Mouse (Mus musculus): Measurements from ENCODE around the gene Defb43. TPM values are rescaled to one million over a fixed set of nuclear protein-coding genes. Genes with fewer than 3 reads are reported as not detected.

The Defb43 gene
- polyA plus RNA-seq, 1 experiment, result not detected

GRCm38 (mm10) chr14:62997777-62998176 is 13.8 kb upstream of the Defb43 start, which contains the start of gene Defb47:
Gene Defb47 (plus strand): TSS chr14:62998077.
- Histone ChIP-seq H3K9me3 (ENCODE audit: control insufficient read depth, low read length) (no peaks in the 10 kb centered on the region), H3K4me1 (ENCODE audit: control insufficient read depth) (no peaks in the 10 kb centered on the region), H3K4me3 (replicated peaks) (no peak within 1 kb of the TSS), H3K27me3 (ENCODE audit: control insufficient read depth) (no peaks in the 10 kb centered on the region), H3K36me3 (ENCODE audit: control insufficient read depth) (no peaks in the 10 kb centered on the region)
- TF ChIP-seq TAL1 (IDR thresholded peaks at IDR 0.05; ENCODE audit: low read length) (no peak), GATA1 (IDR thresholded peaks at IDR 0.05; ENCODE audit: low read length) (no peak)

- Histone ChIP-seq H3K4me3 (replicated peaks) (no peak overlapping the region), H3K9me3 (ENCODE audit: control insufficient read depth, low read length) (no peaks in the 10 kb centered on the region), H3K4me1 (ENCODE audit: control insufficient read depth) (no peaks in the 10 kb centered on the region), H3K27me3 (ENCODE audit: control insufficient read depth) (no peaks in the 10 kb centered on the region), H3K36me3 (ENCODE audit: control insufficient read depth) (no peaks in the 10 kb centered on the region)
- TF ChIP-seq TAL1 (IDR thresholded peaks at IDR 0.05; ENCODE audit: low read length) (no peak), GATA1 (IDR thresholded peaks at IDR 0.05; ENCODE audit: low read length) (no peak)
Measured at GRCm38 (mm10) chr14:62998977-62999376, 12.6 kb upstream of the Defb43 start.

GRCm38 (mm10) chr14:63002588-63002987 is 9.0 kb upstream of the Defb43 start:
- H3K27me3 ChIP-seq (ENCODE audit: control insufficient read depth), result no peaks in the 10 kb centered on the region
- H3K9me3 ChIP-seq (ENCODE audit: control insufficient read depth, low read length), result no peaks in the 10 kb centered on the region
- no peaks in the 10 kb centered on the region for H3K36me3 ChIP-seq (ENCODE audit: control insufficient read depth)
- no peaks in the 10 kb centered on the region for H3K4me1 ChIP-seq (ENCODE audit: control insufficient read depth)
- TF ChIP-seq GATA1 (IDR thresholded peaks at IDR 0.05; ENCODE audit: low read length), result no peak
- no peak for TF ChIP-seq TAL1 (IDR thresholded peaks at IDR 0.05; ENCODE audit: low read length)
- no peak overlapping the region for H3K4me3 ChIP-seq (replicated peaks)

- H3K4me3 ChIP-seq (replicated peaks), result no peak overlapping the region
- H3K36me3 ChIP-seq (ENCODE audit: control insufficient read depth), result no peaks in the 10 kb centered on the region
- peaks cover 3% of the 10 kb centered on the region for H3K9me3 ChIP-seq (ENCODE audit: control insufficient read depth, low read length)
- H3K4me1 ChIP-seq (ENCODE audit: control insufficient read depth), result no peaks in the 10 kb centered on the region
- no peaks in the 10 kb centered on the region for H3K27me3 ChIP-seq (ENCODE audit: control insufficient read depth)
- TF ChIP-seq GATA1 (IDR thresholded peaks at IDR 0.05; ENCODE audit: low read length), result no peak
- TF ChIP-seq TAL1 (IDR thresholded peaks at IDR 0.05; ENCODE audit: low read length), result no peak
Measured at GRCm38 (mm10) chr14:63013082-63013481, 1.5 kb downstream of the Defb43 start.

GRCm38 (mm10) chr14:63014667-63015066 is 3.1 kb downstream of the Defb43 start:
- no peak overlapping the region for H3K4me3 ChIP-seq (replicated peaks)
- H3K9me3 ChIP-seq (ENCODE audit: control insufficient read depth, low read length), result peaks cover 3% of the 10 kb centered on the region
- no peaks in the 10 kb centered on the region for H3K27me3 ChIP-seq (ENCODE audit: control insufficient read depth)
- TF ChIP-seq TAL1 (IDR thresholded peaks at IDR 0.05; ENCODE audit: low read length) (no peak), GATA1 (IDR thresholded peaks at IDR 0.05; ENCODE audit: low read length) (no peak)
- no peaks in the 10 kb centered on the region for H3K36me3 ChIP-seq (ENCODE audit: control insufficient read depth)
- no peaks in the 10 kb centered on the region for H3K4me1 ChIP-seq (ENCODE audit: control insufficient read depth)

- no peaks in the 10 kb centered on the region for H3K9me3 ChIP-seq (ENCODE audit: control insufficient read depth, low read length)
- TF ChIP-seq GATA1 (IDR thresholded peaks at IDR 0.05; ENCODE audit: low read length), result no peak
- TF ChIP-seq TAL1 (IDR thresholded peaks at IDR 0.05; ENCODE audit: low read length), result no peak
- no peak overlapping the region for H3K4me3 ChIP-seq (replicated peaks)
- no peaks in the 10 kb centered on the region for H3K36me3 ChIP-seq (ENCODE audit: control insufficient read depth)
- H3K4me1 ChIP-seq (ENCODE audit: control insufficient read depth), result no peaks in the 10 kb centered on the region
- no peaks in the 10 kb centered on the region for H3K27me3 ChIP-seq (ENCODE audit: control insufficient read depth)
Measured at GRCm38 (mm10) chr14:63020524-63021156, 9.1 kb downstream of the Defb43 start.

- Histone ChIP-seq H3K36me3 (ENCODE audit: control insufficient read depth) (no peaks in the 10 kb centered on the region), H3K4me3 (replicated peaks) (no peak within 1 kb of the TSS), H3K9me3 (ENCODE audit: control insufficient read depth, low read length) (no peaks in the 10 kb centered on the region), H3K27me3 (ENCODE audit: control insufficient read depth) (peaks cover under 1% of the 10 kb centered on the region), H3K4me1 (ENCODE audit: control insufficient read depth) (peaks cover 3% of the 10 kb centered on the region; the same call in 1 of the 2 replicates)
- TF ChIP-seq TAL1 (IDR thresholded peaks at IDR 0.05; ENCODE audit: low read length) (no peak), GATA1 (IDR thresholded peaks at IDR 0.05; ENCODE audit: low read length) (no peak)
Measured at GRCm38 (mm10) chr14:63046691-63047090, 35.1 kb downstream of the Defb43 start, which contains the start of gene Defb42. Gene Defb42 (plus strand): TSS chr14:63046991.

GRCm38 (mm10) chr14:63049910-63050370 is 38.4 kb downstream of the Defb43 start, which contains the start of gene Defb30:
Gene Defb30 (minus strand): TSS chr14:63049960.
- H3K4me3 ChIP-seq (replicated peaks), result no peak within 1 kb of the TSS
- H3K27me3 ChIP-seq (ENCODE audit: control insufficient read depth), result peaks cover 13% of the 10 kb centered on the region
- H3K4me1 ChIP-seq (ENCODE audit: control insufficient read depth), result peaks cover 3% of the 10 kb centered on the region; the same call in 1 of the 2 replicates
- no peaks in the 10 kb centered on the region for H3K36me3 ChIP-seq (ENCODE audit: control insufficient read depth)
- no peaks in the 10 kb centered on the region for H3K9me3 ChIP-seq (ENCODE audit: control insufficient read depth, low read length)
- TF ChIP-seq GATA1 (IDR thresholded peaks at IDR 0.05; ENCODE audit: low read length) (no peak), TAL1 (IDR thresholded peaks at IDR 0.05; ENCODE audit: low read length) (no peak)

- Histone ChIP-seq H3K4me1 (ENCODE audit: control insufficient read depth) (peaks cover 3% of the 10 kb centered on the region; the same call in 1 of the 2 replicates), H3K36me3 (ENCODE audit: control insufficient read depth) (no peaks in the 10 kb centered on the region), H3K9me3 (ENCODE audit: control insufficient read depth, low read length) (no peaks in the 10 kb centered on the region), H3K4me3 (replicated peaks) (no peak overlapping the region), H3K27me3 (ENCODE audit: control insufficient read depth) (peaks cover 19% of the 10 kb centered on the region)
- no peak for TF ChIP-seq TAL1 (IDR thresholded peaks at IDR 0.05; ENCODE audit: low read length)
- TF ChIP-seq GATA1 (IDR thresholded peaks at IDR 0.05; ENCODE audit: low read length), result no peak
Measured at GRCm38 (mm10) chr14:63050769-63051168, 39.2 kb downstream of the Defb43 start.

All from erythroblast, embryonic 14.5 days (primary cell).